8 mouse cellular contexts compared by ENCODE assay signal in the genomic region with DNA sequence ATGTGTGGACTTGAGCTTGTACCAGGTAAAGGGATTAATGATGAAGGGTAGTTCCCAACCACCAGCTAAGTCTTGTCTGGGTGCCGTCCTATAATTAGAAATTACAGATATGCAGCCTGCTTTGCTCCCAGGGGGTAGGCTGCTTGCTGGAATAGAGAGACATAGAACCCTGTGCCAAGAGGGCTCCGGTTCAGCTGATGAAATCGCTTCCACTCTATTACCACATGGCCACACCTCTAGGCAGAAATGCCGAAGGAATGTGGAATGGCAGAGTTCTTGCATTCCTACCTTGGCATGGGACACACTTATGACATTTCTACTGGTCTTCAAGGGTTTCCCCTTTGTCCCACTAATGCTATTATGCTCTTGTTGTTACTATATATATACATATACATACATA.
DNase-seq lines count a peak whose midpoint lies in the region.
"Had no signal": no experiment of that assay in that cellular context is flagged by ENCODE, and none has a peak within 500 bp of the region (broad histone marks: within the 10 kb centered on the region; RNA-seq: fewer than 3 reads in every experiment).

No protein-coding gene starts in this region.

- DNase-seq in 3134 (ENCODE audit: extremely low read depth, insufficient read length, low spot score) (peak; percentile 64), 3T3-L1 (ENCODE audit: low read depth, low spot score) (peak; percentile 90)
- DNase-seq in heart, adult 18-20 months = peak; percentile 58 to 70
- peak; percentile 36 to 68 for DNase-seq in kidney, postnatal 25 days
- DNase-seq in spleen, postnatal 14 days (ENCODE audit: low spot score in 2 of 2) = no peak
- DNase-seq in left cerebral cortex, postnatal 10 days (ENCODE audit: extremely low spot score in 1 of 2, low spot score in 2 of 2) = no peak
- no peak for DNase-seq in right cerebral cortex, postnatal 36 days (ENCODE audit: low spot score in 2 of 2)
- DNase-seq: spleen, adult 18-20 months had no signal

- intact Hi-C loops in left cerebral cortex, postnatal 10 days (cut with DNase I) = no loop called here

Comparison
In these comparisons a context has a peak if more than half of its experiments do, and no peak if none do; other contexts are left out.
1. DNase-seq: peak in 3134 (single experiment), 3T3-L1 (single experiment), heart, adult 18-20 months (2 of 2) and kidney, postnatal 25 days (2 of 2); none in spleen, postnatal 14 days (0 of 2), left cerebral cortex, postnatal 10 days (0 of 2) and right cerebral cortex, postnatal 36 days (0 of 2).